Mouse (Mus musculus) olfactory bulb, adult 2 months (tissue): ENCODE results near the gene Rbl2.

Source experiments
- CTCF ChIP-seq: fragments of 200-500 bp; IDR thresholded peaks from 2 replicates; pipeline ENCODE4 v1.5.1; 2012; ENCODE audit warnings: low read depth, mild to moderate bottlenecking, low read length, moderate library complexity; ENCODE audit not compliant: insufficient read depth
- POLR2A ChIP-seq: fragments of 200-500 bp; IDR thresholded peaks from 2 replicates; pipeline ENCODE4 v1.6.1; 2012; ENCODE audit warnings: mild to moderate bottlenecking, low read depth, low read length, moderate library complexity; ENCODE audit not compliant: insufficient read depth

GRCm38 (mm10) chr8:91079678-91080077, 9.8 kb downstream of the Rbl2 start:
- TF ChIP-seq POLR2A: no peak
- no peak for TF ChIP-seq CTCF
